Mouse (Mus musculus) cerebellum, adult (tissue): ENCODE data around the gene Sfr1.

Experiments used
- ATAC-seq: cut with Nextera tagmentation; 2 replicates; pipeline ENCODE4 v1.9.2; 2017; ENCODE audit warnings: mild to moderate bottlenecking, moderate library complexity, mixed read lengths; ENCODE audit not compliant: insufficient number of reproducible peaks, low FRiP score, low TSS enrichment

Gene Sfr1

DNA sequence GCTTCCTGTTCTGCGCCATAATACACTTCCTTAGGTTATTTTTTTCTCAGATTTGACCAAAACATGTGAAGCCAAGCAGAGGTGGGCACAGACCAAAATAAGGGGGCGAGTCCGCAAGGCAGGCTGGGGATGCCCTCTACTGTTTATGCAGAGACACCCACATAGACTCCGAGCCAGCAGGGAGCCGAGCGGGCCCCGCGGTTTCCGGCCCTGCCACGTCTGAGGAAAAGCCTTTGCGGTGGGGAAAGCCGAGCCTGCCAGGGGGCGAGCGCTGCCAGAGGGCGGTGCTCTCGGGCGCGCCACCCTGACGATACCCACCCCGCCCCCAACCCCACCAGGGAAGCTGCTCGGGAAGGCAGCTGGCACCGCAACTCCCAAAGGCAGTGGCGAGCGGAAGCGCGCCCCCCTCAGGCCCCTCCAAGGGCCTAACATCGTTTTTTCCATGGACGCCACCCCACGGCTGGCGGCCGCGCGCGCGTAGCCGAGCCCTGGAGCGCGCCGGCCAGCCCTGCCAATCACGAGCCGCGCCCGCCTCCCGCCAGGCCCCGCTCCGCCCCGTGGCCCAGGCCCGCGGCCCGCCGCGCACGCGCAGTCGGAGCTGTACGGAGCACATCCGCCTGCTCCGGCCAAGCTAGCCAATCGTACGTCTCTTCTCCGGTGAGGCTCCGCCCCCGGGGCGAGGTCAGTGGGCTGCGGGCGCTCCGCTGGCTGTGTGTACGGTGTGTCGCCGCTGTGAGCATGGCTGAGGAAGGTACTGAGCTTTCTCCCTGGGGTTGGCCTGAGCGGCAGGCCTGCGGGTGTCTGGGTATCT lies at the start of gene Sfr1:
Sfr1 (plus strand) TSS at position 612 of the 811 bp plus-strand sequence.
- ATAC-seq = peak; percentile 98

DNA sequence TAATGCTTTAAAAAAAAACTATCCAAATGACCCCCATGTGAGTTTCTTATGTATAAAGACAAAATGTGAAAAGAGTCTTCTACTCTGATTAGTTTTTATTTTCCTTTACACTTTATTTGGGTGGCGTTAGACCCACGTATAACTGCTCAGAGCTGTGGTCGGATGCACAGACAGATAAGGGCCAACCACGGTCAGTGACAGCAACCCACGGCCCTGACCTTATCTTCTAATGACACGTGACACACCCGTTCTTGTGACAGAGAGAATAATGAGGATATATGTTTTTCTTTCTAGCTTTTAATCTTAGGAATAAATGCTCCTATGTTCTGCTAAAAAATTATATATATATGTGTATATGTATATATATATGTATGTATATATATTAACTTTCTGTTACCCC lies 41.9 kb upstream of the Sfr1 start:
- no peak for ATAC-seq

DNA sequence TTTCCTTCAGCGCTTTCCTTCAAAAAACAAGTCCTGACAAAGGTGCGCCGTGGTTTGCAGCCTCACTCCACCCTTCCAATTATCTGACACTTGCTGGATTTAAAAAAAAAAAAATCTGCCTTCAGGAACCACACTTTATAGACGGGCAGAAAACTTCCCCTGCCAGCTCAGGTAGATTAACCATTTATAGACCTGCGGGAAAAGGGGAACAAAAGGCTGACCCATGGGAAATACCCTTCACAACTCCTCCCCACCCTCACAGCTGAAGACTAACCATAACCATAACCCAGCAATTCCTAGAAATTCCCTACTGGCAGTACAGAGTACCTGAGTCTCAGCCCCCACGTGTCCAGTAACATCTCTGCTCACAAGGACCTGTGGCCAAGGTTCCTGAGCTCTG lies 39.5 kb upstream of the Sfr1 start, which contains the start of gene Col17a1:
Col17a1 (minus strand) TSS at position 101 of the 400 bp plus-strand sequence.
- ATAC-seq = no peak

DNA sequence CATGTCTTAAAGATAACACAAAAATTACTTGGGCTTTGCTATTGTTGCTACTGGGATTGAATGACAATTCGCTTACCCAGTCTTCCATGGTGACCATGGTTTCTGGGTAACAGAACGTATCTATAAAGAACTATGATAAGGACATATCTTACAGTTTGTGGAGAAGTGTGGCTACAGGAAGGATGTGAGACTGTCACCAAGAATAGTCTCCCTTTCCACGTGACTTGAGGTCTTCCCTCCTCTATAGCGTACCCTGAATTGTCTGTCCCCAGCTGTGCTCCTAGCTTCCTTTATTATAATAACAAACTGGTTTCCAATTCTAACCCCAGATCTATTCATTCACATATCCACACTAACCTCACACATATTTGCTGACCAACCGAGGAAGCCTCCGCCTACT lies 35.8 kb upstream of the Sfr1 start:
- no peak for ATAC-seq

DNA sequence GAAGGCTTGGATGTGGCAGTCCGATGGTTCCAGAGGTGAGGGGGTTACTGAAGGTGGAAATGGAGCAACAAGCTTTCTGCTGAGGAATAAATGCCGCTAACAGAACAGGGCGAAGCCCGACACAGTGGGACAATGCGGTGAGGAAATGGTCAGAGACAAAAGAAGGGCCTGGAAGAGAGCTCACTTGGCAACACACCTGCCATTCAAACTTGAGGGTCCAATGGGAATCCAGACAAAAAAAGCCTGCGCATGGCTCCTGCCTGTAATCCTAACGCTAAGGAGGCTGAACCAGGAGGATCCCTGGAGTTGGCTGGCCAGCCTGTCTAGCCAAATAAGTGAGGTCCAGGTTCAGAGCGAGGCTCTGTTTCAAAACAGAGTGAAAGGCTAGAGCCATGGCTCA lies 35.1 kb upstream of the Sfr1 start:
- no peak for ATAC-seq

DNA sequence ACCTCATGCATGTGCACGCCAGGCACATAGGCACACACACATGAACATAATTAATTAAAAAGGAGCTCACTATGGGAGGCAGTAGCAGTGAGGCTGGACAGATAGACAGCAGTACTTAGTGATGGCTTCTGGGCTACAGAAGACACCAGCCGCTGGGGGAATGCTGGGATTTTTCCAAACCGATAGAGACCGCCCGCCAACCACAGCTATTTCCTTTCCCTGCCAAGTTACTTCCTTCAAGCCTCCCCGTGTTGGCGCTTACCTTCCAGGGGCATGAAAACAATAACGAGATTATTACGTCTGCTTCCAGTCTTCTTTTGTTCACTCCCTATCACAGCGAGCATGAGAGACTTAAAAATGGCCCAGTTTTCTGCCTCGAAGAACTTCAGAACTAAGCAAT lies 34.4 kb upstream of the Sfr1 start:
- ATAC-seq = no peak

DNA sequence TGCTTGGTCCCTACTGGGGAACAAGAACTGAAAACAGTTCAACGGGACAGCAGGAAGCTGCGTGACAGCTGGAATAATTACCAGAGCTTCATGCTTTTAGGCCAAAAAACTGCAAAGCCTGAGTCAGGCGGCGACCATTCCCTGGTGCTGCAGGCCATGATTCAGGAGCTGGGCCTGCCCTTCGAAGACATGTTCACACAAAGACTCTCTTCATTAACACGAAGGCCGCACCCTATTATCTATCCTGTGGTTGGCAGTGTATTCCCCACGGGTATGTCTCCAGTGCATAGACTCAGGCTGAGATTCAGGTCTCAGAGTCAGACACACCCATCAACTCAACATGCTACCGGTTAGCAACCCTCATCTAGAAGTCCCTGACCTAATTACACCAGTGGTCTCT lies 33.2 kb upstream of the Sfr1 start:
- no peak for ATAC-seq

DNA sequence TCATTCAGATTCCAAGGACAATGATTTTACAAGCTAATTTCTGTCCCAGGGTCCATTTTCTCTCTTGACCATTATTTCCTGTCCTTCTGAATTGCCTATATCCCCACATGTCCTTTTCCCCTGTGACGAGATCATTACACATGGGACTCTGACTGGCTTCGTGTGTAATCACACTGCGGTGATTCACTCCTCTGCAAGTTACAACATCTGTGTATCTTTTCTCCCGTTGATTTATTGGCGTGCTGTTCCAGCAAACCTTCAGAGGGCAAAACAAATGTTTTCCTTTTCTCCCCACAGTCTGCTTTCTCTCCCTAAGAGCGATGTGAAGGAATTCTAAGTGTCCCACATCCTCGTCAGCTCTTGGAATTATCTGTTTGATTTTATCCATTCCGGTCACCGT lies 31.7 kb upstream of the Sfr1 start:
- no peak for ATAC-seq

DNA sequence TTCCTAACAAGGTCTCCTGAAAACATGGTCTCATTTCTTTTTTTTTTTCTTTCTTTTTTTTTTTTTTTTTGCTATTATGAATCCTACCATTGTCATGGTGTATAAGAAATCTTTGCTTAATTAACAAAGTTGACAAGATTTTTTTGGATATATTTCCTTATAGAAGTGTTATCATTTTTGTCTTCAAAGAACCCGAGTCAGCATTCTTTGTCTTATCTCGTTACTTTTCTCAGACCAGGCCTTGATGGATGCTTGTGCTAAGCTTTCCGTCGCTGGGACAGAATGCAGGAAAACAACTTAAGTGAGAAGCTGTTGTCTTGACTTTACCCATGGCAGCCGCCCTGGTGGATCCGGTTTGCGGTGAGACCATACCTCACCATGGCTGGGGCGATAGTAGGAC lies 31.0 kb upstream of the Sfr1 start:
- no peak for ATAC-seq

DNA sequence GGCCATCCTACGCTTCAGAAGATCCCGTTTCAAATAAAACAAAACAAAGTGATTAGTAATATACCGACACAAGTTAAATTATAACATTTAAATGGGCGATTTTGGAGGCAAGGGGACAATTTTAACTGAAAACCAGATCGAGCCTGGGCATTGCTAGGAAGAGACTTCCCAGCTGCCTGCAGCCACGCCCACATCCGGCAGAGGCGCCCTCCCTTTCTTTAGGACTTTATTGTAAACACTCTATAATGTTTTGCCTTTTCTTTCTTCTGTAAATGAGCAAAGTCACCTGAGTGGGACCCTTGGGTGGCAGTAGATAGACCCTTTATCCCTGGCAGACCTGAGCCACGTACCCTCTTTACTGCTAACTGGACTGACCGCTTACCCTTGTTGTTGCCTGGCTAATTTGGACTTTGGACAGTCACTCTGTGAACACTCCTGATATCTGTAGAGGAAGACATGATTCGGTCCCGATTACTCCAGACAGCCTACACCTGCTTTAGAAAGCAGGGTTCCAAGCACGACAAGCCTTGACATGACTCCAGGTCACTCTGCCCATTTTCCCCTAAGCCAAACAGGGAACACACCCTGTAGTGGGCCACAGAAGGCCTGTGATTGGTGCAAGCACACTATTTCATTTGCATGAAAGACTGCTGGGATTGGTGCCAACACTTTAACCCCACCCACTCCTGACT lies 26.3 kb upstream of the Sfr1 start:
- no peak for ATAC-seq

DNA sequence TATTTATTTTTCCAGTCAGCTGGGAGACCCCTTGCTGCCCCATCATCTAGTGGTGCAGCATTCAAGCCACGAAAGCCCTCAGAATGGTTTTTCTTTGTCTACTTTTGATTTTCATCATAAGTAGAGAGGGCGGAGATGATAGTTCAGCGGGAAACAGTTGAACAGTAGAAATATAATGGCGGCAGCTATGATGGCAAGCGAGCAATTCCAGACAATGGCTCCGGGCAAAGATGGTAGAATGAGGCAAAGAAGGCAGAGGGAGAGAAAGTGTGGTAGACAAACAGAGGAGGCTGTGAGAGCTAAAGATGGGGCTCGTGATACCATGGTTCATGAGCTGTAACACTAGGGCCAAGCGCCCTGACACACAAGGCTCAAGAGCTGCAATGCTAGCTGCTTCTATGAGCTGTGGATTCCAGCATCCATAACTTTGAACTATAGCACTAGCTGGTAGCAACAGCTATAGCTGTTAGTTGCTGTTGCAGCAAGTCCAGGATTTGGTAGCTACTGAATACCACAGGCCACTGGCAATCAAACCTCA lies 25.6 kb upstream of the Sfr1 start:
- no peak for ATAC-seq

DNA sequence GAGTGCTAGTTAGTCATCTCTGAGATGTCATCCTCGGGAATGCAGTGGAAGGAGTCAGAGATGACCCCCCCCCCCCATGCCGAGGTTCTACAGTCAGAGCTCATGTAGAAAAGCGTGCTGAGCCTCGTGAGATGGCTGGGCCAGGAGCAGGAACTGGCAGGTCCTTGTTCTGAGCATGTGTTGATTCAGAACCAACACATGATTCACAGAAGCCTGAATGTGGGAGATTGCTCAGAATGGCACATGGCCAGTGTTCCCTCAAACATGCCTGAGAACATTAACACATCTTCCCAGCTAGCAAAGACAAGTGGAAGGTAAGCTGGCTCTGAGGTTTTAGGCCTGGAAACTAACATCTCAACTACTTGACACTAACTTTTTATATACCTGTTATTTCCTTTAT lies 21.1 kb upstream of the Sfr1 start:
- no peak for ATAC-seq

DNA sequence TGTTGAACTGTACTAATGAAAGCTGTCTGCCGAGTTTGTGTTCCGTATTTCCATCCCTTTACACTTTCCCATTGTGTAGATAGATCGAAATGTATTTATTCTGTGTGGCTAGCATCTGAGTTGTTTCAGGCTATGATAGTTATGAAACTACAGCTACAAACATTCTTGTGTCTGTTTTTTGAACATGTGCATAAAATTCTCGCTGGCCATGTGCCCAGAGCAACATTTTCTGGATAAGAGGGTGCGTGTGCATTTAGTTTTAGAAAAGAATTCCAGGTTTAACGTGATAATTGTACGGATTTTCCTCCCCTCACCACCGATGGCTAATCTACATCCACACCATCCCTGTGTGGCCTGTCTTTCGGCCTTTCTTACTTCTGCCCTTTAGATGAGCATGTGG lies 18.0 kb upstream of the Sfr1 start:
- ATAC-seq = no peak

DNA sequence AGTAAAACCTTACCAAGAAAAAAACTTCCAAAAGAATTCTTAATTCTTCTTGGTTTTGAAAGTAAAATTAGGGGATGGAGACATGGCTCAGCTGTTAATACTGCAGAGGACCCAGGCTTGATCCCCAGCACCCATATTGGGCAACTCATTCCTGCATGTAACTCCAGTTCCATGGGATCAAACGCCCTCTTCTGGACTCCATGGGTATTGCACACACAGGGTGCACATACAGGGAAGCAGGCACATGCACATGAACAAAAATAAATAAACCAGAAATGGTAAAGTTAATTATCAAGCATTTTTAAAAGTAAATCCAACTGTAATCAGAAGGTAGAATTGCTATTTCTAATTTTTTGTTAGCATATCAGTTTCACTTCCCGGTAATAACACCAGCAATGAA lies 15.3 kb upstream of the Sfr1 start:
- ATAC-seq = no peak

DNA sequence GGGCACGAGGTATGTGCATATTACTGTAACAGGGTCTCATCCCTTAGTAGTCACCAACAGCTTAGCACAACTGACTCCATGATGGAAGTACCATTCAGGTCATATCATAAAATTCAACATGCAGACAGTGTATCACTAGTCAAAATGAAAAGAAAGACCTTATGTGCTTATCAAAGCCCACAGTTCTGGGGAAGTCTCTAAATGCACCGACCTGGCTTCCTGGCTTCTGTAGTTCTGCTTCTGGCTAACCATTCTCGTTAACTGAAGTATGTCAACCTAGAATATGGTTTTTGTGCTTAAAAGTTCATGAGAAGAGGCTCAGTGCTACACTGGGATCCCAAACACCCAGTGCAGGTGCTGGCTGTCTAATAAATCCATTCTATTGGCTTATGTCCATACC lies 12.3 kb upstream of the Sfr1 start:
- no peak for ATAC-seq

DNA sequence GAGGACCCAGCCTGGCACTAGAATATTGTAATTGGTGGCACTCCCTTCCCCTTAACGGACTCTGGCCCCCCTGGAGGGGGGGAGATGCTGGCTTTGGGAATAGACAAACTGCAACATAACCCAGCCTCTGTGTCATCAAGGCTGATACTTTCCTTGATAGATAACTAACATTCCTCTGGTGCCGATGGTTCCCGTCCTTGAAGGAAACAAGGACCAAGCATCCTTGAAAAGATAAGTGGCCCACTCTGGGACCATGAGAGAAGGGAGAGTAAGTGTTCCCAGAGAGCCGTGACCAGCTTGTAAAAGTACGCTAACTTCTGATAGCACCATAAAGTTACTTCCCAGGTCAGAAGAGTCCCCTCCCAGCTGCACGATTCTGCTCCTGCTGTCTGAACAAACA lies 9.0 kb upstream of the Sfr1 start:
- no peak for ATAC-seq

DNA sequence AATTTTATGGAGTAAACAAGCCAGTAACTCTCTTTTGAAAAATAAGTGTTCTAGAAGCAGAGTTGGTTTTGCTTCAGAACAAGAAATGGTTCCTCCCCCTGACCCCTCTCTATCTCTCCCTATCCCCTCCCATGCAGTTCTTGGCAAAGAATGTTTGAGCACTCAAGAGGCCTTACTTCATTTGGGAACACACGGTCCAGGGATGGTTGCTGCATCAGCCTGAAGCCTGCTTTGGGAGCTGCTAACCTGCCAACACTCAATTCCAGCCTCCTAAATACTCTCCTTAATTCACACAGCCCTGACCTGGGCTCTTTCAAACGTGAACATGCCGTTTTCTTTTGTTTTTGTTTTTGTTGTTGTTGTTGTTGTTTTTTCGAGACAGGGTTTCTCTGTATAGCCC lies 6.6 kb upstream of the Sfr1 start:
- ATAC-seq = no peak

DNA sequence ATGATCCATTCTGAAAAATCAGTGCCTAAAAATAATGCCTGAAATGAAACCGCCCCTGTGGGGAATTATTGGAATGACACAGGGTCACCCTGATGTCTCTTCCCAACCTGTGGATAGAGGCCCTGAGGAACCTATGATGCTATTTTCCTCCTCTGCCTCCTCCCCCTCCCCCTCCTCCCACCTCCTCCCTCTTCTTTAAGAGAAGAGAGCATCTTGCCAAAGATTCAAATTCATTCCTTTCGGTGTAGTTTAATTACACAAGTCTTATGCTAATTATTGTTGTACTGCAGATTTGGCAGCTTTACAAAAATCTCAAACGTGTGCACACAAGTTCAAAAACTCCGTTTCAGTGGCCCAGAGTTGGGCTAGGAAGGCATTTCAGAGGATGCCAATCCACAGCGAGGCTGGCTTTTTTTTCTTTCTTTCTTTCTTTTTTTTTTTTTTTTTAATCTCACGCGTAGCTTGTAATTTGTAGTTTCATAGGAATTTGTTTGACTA lies 5.8 kb upstream of the Sfr1 start:
- ATAC-seq = no peak

DNA sequence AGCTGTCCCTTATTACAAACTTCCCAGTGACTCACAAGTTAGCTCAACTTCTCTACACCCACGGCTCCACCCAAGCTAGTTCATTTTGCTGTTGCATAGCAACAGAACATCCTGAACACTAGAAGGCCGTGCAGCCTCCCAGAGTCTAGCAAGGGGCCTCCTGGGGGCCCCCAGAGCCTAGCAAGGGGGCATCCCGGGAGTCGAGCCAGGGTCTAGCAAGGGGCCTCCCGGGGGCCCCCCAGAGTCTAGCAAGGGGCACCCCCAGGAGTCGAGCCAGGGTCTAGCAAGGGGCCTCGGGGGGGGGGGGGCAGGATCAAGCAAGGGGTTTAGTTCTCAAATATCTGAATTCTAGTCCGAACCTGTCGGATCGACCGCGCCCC lies 801 bp upstream of the Sfr1 start:
- ATAC-seq = 0 out of 2 replicates have a peak, but pooled peaks have one; percentile 13

DNA sequence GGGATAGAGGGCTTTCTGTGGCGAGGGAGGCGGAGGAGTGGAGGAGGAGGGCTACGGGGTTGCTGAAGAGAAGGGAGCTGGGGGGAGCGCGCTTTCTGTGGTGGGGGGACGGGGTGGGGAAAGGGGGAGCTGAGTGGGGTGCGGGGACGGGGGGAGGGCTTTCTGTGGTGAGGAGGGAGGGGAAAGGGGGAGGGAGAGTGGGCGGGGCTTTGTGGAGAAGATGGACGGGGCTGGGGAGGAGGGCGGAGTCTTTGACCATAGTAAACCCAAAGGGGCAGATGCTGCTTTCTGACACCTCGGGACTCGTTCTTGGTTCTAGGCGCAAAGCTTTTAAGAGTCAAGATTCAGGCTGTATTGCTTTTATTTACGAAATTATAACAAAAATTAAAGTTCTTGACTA lies 449 bp downstream of the Sfr1 start:
- ATAC-seq = no peak

DNA sequence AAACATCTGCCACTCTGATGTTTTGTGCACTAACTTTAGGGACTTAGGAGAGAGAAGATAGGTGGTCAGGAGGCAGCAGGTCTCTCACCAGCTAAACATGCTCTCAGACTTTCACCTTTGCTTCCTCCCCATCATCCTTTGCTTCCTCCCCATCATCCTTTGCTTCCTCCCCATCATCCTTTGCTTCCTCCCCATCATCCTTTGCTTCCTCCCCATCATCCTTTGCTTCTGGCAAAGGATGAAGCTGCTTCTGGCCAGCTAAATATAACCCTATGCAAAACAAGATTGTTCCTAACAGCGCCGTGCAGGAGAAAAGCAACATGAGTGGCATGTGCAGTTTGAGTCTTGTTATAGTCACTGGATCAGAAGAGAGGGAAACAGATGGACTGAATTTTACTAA lies 15.6 kb downstream of the Sfr1 start:
- no peak for ATAC-seq

DNA sequence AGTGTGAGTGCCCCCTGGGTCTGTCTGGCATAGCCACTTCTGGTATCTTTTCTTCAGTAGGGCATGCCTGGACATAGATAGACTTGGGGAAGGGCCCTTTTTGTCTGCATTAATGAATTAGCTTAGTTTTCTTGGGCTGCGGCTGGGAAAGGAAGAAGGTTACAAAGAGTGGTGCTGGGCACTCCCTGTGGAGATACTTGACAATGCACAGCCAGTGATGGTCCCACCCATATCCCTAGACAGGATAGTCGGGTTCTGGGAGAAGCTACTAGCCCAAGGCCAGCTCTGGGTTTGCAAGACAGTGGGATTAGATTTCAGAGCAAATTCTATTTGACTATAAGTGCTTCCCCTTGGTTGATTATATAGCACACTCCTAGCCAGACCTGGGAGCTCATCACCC lies 17.5 kb downstream of the Sfr1 start:
- no peak for ATAC-seq
